Mouse (Mus musculus) forebrain, embryonic 15.5 days (tissue): Measurements from ENCODE around the gene Zfp213. TPM values are rescaled to one million over a fixed set of nuclear protein-coding genes. Genes with fewer than 3 reads are reported as not detected.
"Not testable (repeated sequence)": the region's sequence is repeated elsewhere in the genome, so short reads cannot be mapped to it uniquely, and the experiment has no call there.

Experiments
- ATAC-seq: fragments of 200-750 bp; cut with Nextera tagmentation; replicated peaks from 2 replicates; pipeline ENCODE4 v1.8.0; 2017; ENCODE audit warnings: mild to moderate bottlenecking, moderate TSS enrichment, moderate library complexity
- H3K27ac ChIP-seq: fragments of 300-500 bp; sonication (generic); replicated peaks from 2 replicates; pipeline ENCODE4 v1.5.1; 2015; ENCODE audit warnings: mild to moderate bottlenecking, inconsistent platforms
- H3K27me3 ChIP-seq: fragments of 300-500 bp; sonication (generic); 2 replicates; pipeline ENCODE4 v1.6.1; 2015; ENCODE audit warnings: inconsistent platforms
- H3K36me3 ChIP-seq: fragments of 300-500 bp; sonication (generic); 2 replicates; pipeline ENCODE4 v1.6.1; 2015; ENCODE audit warnings: mild to moderate bottlenecking, inconsistent platforms
- H3K4me1 ChIP-seq: fragments of 300-500 bp; sonication (generic); 2 replicates; pipeline ENCODE4 v1.6.1; 2015; ENCODE audit warnings: inconsistent platforms
- H3K4me2 ChIP-seq: fragments of 300-500 bp; sonication (generic); replicated peaks from 2 replicates; pipeline ENCODE4 v1.6.1; 2015; ENCODE audit warnings: mild to moderate bottlenecking, inconsistent platforms
- H3K4me3 ChIP-seq: fragments of 300-500 bp; sonication (generic); 2 replicates; pipeline ENCODE4 v1.5.1; 2015; ENCODE audit warnings: mild to moderate bottlenecking, inconsistent platforms
- H3K9ac ChIP-seq: fragments of 300-500 bp; sonication (generic); replicated peaks from 2 replicates; pipeline ENCODE4 v1.6.1; 2015; ENCODE audit warnings: mild to moderate bottlenecking, inconsistent platforms
- H3K9me3 ChIP-seq: fragments of 300-500 bp; sonication (generic); 2 replicates; pipeline ENCODE4 v1.6.1; 2016; ENCODE audit warnings: inconsistent platforms
- whole genome bisulfite sequencing: fragments of 180-500 bp; shearing (Covaris S2); methylation state at CpG from one replicate; pipeline ENCODE4 v1.1.7; 2015; ENCODE audit warnings: mixed read lengths; 5-methylcytosine and 5-hydroxymethylcytosine counted together
- polyA plus RNA-seq: library from polyadenylated mRNA; unstranded; fragments of >200 nt; fragmentation: Nextera tagmentation; extraction: Ambion mirVana; gene quantifications from 2 replicates; pipeline ENCODE4 v1.2.1, GENCODE M21; 2015

The Zfp213 gene
- polyA plus RNA-seq, 1 experiment from 2014 or later: 21.0 TPM

DNA sequence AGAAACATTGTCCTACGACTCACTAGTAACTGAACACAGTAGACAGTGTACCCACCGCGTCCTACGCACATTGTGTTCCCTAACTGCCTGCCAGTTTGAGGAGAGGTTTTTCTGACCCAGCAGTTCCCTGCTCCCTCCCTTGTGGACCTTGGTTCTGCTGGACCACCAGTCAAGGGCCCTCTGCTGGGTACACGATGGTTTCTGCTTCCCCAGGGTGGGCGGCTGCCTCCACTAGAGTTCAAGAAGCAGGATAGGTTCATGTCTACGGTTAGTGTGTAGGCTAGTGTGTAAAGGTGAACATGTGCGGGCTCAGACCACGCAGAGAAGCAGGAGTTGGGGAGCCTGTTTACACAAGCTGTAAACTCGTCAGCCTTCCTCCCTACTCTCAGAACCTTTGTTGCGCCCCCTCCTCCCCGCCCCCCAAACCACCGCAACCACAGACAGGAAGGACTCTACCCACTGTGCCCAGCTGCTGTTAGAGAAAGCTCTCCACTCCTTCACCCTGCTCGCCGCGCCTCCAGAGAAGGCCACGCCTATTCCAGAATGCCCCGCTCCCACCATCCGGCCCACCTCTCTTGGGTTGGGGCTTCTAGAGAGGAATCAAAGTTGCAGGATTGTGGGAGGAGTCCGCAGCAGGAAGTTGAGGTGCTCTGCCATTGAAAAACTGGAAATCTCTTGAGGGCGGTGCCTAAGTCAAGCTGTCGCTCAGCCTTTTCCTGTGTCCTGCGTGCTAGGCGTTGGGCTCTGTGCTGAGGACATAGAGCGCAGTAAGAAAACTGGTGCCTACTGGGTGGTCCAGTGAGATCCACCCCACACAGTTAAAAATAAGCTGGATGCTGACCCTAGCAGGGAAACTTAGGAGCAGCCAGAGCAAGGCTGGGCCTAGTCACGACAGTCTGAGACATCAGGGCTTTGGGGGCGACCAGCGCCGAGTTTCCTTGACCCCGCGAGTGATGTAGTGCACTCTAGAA is 34.8 kb upstream of the Zfp213 start, which contains the start of gene Zfp13:
TSS of gene Zfp13 (minus strand) at position 906 of the 971 bp plus-strand sequence.
- Histone ChIP-seq H3K27me3 (0 out of 2 replicates have a peak, but pooled peaks cover 4% of the 10 kb centered on the region), H3K4me1 (peaks cover 18% of the 10 kb centered on the region; the same call in 1 of the 2 replicates), H3K4me2 (peak within 1 kb of the TSS; percentile 54), H3K36me3 (no peaks in the 10 kb centered on the region), H3K9me3 (no peaks in the 10 kb centered on the region), H3K27ac (peak within 1 kb of the TSS; percentile 41), H3K4me3 (peak within 1 kb of the TSS; percentile 45), H3K9ac (peak within 1 kb of the TSS; percentile 46)
- peak; percentile 92 for ATAC-seq
- WGBS: 10% methylated on average over 31 of the region's 31 CpGs

DNA sequence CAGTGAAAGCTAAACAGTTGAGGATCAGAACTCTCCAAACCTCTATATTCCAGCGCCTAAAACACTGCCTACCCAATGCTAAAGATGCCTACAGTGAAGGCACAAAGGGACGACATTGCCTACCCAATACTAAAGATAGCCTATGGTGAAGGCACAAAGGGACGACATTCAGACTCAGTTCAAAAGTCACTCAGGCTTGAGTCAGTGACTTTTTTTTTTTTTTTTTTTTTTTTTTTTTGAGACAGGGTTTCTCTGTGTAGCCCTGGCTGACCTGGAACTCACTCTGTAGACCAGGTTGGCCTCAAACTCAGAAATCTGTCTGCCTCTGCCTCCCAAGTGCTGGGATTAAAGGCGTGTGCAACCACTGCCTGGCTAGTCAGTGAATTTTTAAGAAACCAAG is 31.1 kb upstream of the Zfp213 start:
- H3K27me3 ChIP-seq, H3K4me2 ChIP-seq, ATAC-seq, H3K9ac ChIP-seq, H3K4me3 ChIP-seq, H3K27ac ChIP-seq, H3K9me3 ChIP-seq, H3K36me3 ChIP-seq: not testable (repeated sequence)
- H3K4me1 ChIP-seq: peaks cover 29% of the 10 kb centered on the region
- WGBS: 82% methylated on average over 4 of the region's 4 CpGs

DNA sequence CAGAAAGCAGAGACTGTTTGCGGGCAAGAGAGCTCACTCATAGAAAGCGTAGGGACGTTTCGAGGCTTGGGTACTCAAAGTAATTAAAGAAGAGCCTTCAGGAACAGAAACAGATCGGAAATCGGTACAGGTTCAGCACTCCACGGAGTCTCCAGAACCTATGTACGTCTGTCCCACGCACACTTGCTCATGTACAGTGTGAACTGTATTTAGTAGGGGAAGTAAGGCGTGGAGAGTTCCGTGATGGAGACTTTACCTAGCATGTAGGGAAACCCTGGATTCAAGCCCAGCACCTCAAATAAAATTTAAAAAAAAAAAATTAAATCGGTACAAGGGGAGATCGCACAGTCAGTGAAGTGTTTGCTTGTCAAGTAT is 28.9 kb upstream of the Zfp213 start:
- Histone ChIP-seq H3K4me3 (peak overlapping the region; percentile 44), H3K9me3 (no peaks in the 10 kb centered on the region), H3K9ac (peak overlapping the region; percentile 50), H3K4me2 (peak overlapping the region; percentile 60), H3K27me3 (no peaks in the 10 kb centered on the region), H3K4me1 (peaks cover 13% of the 10 kb centered on the region), H3K27ac (peak overlapping the region; percentile 69), H3K36me3 (no peaks in the 10 kb centered on the region)
- ATAC-seq: peak; percentile 74
- WGBS: 14% methylated on average over 13 of the region's 13 CpGs

DNA sequence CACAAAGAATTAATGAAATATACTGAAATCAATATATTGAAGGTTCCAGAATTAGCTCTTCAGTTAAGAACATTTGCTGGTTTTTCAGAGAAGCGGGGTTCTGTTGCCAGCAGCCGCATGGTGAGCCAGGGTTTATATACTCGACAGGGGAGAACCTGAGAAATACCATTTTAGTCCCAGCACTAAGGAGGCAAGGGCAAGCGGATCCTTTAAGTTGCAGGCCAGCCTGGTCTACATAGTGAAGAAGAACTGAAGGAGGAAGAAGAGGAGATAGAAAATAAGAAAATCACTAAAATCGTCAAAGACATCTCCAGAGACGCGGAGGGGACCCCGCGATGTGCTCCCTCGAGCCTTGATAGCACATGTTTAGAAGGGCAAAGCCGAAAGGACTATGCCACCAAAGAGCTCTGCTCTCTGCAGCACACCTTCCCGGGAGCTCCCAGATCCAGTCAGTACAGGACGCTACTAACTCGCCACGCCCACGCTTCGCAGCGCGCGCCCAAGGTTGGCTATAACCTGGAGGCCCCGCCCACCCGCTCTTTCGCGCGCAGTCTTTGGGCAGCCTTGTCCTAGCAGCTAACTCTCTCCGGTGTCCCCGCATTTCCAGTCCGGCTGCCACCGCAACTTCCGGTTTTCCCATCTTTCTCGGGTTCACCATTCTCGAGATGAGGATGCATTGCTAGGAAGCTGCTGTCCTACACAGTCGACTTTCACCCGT is 28.3 kb upstream of the Zfp213 start:
- H3K4me2 ChIP-seq: peak overlapping the region; percentile 60
- peaks cover 13% of the 10 kb centered on the region for H3K4me1 ChIP-seq
- H3K9me3 ChIP-seq: no peaks in the 10 kb centered on the region
- peak overlapping the region; percentile 50 for H3K9ac ChIP-seq
- no peaks in the 10 kb centered on the region for H3K27me3 ChIP-seq
- ATAC-seq: peak; percentile 99
- peak overlapping the region; percentile 69 for H3K27ac ChIP-seq
- H3K4me3 ChIP-seq: peak overlapping the region; percentile 44
- WGBS: 8% methylated on average over 34 of the region's 34 CpGs
- no peaks in the 10 kb centered on the region for H3K36me3 ChIP-seq

- Histone ChIP-seq H3K4me2 (no peak overlapping the region), H3K27me3 (no peaks in the 10 kb centered on the region), H3K36me3 (no peaks in the 10 kb centered on the region), H3K27ac (no peak overlapping the region), H3K9me3 (no peaks in the 10 kb centered on the region), H3K4me1 (peaks cover 36% of the 10 kb centered on the region), H3K4me3 (no peak overlapping the region), H3K9ac (no peak overlapping the region)
- no peak for ATAC-seq
- WGBS: 84% methylated on average over 2 of the region's 2 CpGs
Observed at GRCm38 (mm10) chr17:23587253-23587652, 23.2 kb upstream of the Zfp213 start.

DNA sequence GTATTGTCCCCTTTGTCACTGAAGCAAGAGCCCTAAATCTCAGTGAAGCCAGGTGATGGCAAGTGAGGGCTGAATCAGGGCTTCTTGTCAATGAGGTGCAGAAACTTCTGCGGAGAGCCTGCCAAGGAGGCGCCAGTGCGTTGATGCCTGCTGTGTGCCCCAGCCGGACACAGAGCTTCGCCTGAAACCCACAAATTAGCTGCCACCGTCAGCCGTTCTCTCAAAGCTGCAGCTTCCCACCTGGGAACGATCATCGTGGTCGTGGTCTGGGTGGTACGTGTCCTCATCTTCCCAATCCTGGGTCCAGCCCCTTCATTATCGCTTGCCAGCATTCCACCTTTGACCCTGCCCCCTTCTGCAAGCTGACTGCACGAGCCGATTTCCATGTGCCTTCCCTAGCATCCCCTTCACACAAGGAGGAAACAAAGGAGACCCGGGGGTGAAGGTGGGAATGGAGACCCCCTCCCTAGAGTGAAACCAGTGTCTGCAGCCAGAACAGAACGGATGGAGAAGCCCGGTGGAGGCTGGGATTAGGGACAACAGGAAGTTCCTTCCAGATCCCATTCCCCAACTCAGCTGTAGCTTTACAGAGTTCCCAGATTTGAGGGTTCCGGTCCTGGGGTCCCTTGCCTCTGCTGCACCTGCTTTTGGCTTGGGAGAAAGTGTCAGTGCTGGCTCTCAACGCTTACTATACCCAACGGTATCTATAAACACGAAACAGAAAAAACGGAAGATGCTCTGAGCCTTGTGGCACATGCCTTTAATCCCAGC is 21.9 kb upstream of the Zfp213 start:
- Histone ChIP-seq H3K27ac (peak overlapping the region; percentile 35), H3K27me3 (no peaks in the 10 kb centered on the region), H3K36me3 (peaks cover 8% of the 10 kb centered on the region), H3K4me1 (peaks cover 31% of the 10 kb centered on the region), H3K9ac (peak overlapping the region; percentile 80), H3K4me3 (peak overlapping the region; percentile 57), H3K4me2 (peak overlapping the region; percentile 80), H3K9me3 (no peaks in the 10 kb centered on the region)
- under 1% methylated on average over 22 of the region's 22 CpGs for WGBS
- ATAC-seq: peak; percentile 92

DNA sequence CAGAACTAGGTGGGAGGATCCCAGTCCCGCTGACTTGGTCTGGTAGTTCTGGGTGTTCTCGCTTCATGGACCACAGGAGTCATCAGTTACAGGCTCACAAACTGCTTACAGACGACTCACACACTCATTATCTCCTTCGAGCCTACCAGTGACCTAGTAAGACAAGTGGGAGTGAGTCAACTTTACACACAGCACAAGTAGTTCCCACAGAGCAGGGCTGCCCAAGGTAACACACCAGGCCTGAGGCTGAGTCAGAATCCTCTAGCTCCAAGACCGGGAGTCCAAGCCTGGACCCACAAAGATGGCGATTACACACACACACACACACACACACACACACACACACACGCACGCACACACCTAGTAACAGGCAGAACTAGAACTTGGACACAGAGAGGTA is 20.7 kb upstream of the Zfp213 start:
- WGBS: 88% methylated on average over 8 of the region's 8 CpGs
- Histone ChIP-seq H3K4me3 (peak overlapping the region; percentile 57), H3K9ac (no peak overlapping the region), H3K27ac (no peak overlapping the region), H3K4me1 (peaks cover 31% of the 10 kb centered on the region), H3K36me3 (peaks cover 18% of the 10 kb centered on the region), H3K9me3 (no peaks in the 10 kb centered on the region), H3K4me2 (peak overlapping the region; percentile 80), H3K27me3 (no peaks in the 10 kb centered on the region)
- ATAC-seq: no peak

GRCm38 (mm10) chr17:23575951-23576552 is 12.0 kb upstream of the Zfp213 start:
- Histone ChIP-seq H3K9ac (no peak overlapping the region), H3K36me3 (peaks cover 69% of the 10 kb centered on the region), H3K4me2 (no peak overlapping the region), H3K4me3 (no peak overlapping the region), H3K9me3 (no peaks in the 10 kb centered on the region), H3K27me3 (no peaks in the 10 kb centered on the region), H3K4me1 (no peaks in the 10 kb centered on the region), H3K27ac (no peak overlapping the region)
- no peak for ATAC-seq
- WGBS: 94% methylated on average over 38 of the region's 38 CpGs

- no peak overlapping the region for H3K4me3 ChIP-seq
- H3K4me1 ChIP-seq: no peaks in the 10 kb centered on the region
- H3K9me3 ChIP-seq: no peaks in the 10 kb centered on the region
- no peak overlapping the region for H3K4me2 ChIP-seq
- H3K36me3 ChIP-seq: peaks cover 50% of the 10 kb centered on the region
- 91% methylated on average over 8 of the region's 8 CpGs for WGBS
- no peak overlapping the region for H3K27ac ChIP-seq
- no peak for ATAC-seq
- no peak overlapping the region for H3K9ac ChIP-seq
- no peaks in the 10 kb centered on the region for H3K27me3 ChIP-seq
Observed at GRCm38 (mm10) chr17:23574130-23574529, 10.1 kb upstream of the Zfp213 start.

DNA sequence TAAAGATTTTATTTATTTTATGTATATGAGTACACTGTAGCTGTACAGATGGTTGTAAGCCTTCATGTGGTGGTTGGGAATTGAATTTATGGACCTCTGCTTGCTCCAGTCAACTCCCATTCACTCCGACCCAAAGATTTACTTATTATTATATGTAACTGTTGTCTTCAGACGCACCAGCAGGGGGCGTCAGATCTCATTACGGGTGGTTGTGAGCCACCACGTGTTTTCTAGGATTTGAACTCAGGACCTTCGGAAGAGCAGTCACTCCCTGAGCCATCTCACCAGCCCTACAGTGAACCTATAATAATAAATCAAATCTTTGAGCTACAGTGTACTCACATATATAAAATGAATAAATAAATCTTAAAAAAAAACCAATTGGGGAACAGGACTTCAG is 8.0 kb upstream of the Zfp213 start:
- 84% methylated on average over 6 of the region's 6 CpGs for WGBS

GRCm38 (mm10) chr17:23571084-23571483 is 7.0 kb upstream of the Zfp213 start:
- H3K27ac ChIP-seq: no peak overlapping the region
- H3K9me3 ChIP-seq: no peaks in the 10 kb centered on the region
- H3K27me3 ChIP-seq: no peaks in the 10 kb centered on the region
- H3K4me1 ChIP-seq: 0 out of 2 replicates have a peak, but pooled peaks cover 2% of the 10 kb centered on the region
- H3K4me2 ChIP-seq: no peak overlapping the region
- no peak overlapping the region for H3K4me3 ChIP-seq
- H3K36me3 ChIP-seq: peaks cover 27% of the 10 kb centered on the region
- ATAC-seq: 0 out of 2 replicates have a peak, but pooled peaks have one; percentile 35
- no peak overlapping the region for H3K9ac ChIP-seq
- WGBS: 23% methylated on average over 5 of the region's 5 CpGs

More for the DNA sequence above, 8.0 kb upstream of the Zfp213 start:
- no peak overlapping the region for H3K4me2 ChIP-seq
- peaks cover 36% of the 10 kb centered on the region for H3K36me3 ChIP-seq
- no peaks in the 10 kb centered on the region for H3K9me3 ChIP-seq
- H3K4me1 ChIP-seq: 0 out of 2 replicates have a peak, but pooled peaks cover 2% of the 10 kb centered on the region
- no peak overlapping the region for H3K27ac ChIP-seq
- no peaks in the 10 kb centered on the region for H3K27me3 ChIP-seq
- ATAC-seq: no peak
- no peak overlapping the region for H3K4me3 ChIP-seq
- H3K9ac ChIP-seq: no peak overlapping the region
